ENCODE assay signal across 7 mouse cellular contexts in the genomic region with DNA sequence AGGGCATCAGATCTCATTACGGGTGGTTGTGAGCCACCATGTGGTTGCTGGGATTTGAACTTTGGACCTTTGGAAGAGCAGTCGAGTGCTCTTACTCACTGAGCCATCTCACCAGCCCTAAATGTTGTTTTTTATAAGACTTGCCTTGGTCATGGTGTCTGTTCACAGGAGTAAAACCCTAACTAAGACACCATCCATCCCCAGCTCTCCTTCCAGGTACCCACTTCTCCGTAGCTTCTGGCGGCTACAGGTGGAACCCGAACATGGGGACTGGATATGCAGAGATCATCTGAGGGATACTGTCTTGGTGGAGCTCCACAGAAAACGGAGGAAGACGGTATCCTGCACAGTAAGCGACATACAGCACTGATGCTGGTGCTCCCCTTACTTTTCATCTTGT. TPM values are rescaled to one million over a fixed set of nuclear protein-coding genes. Genes with fewer than 3 reads are reported as not detected.
DNase-seq lines count a peak whose midpoint lies in the region; ATAC-seq and TF ChIP-seq lines count a peak whose summit lies in the region.
"Not testable (repeated sequence)": the region's sequence is repeated elsewhere in the genome, so short reads cannot be mapped to it uniquely, and the experiment has no call there.

A gene (plus strand): TSS at position 301 of the 400 bp plus-strand sequence.

- not testable (repeated sequence) for TF ChIP-seq CTCF in bone marrow macrophage, adult 2 months (IDR thresholded peaks at IDR 0.05; ENCODE audit: low read depth, low read length); lung, embryonic 14.5 days (IDR thresholded peaks at IDR 0.05; ENCODE audit: low read depth)

- not testable (repeated sequence) for H3K27me3 ChIP-seq in forebrain, embryonic 14.5 days (replicated peaks; ENCODE audit: control insufficient read depth, insufficient read depth, low read length); heart, embryonic 12.5 days (replicated peaks); lung, embryonic 14.5 days (ENCODE audit: insufficient read depth, low read length); neural tube, embryonic 12.5 days (replicated peaks)

- H3K9ac ChIP-seq in forebrain, embryonic 14.5 days (ENCODE audit: low read length); heart, embryonic 12.5 days; lung, embryonic 14.5 days; neural tube, embryonic 12.5 days: not testable (repeated sequence)

- H3K36me3 ChIP-seq in forebrain, embryonic 14.5 days (ENCODE audit: control insufficient read depth, insufficient read depth, low read length), result peaks cover 47% of the 10 kb centered on the region
- peaks cover 69% of the 10 kb centered on the region for H3K36me3 ChIP-seq in heart, embryonic 12.5 days
- peaks cover 55% of the 10 kb centered on the region for H3K36me3 ChIP-seq in lung, embryonic 14.5 days (ENCODE audit: insufficient read depth)
- H3K36me3 ChIP-seq in neural tube, embryonic 12.5 days, result peaks cover 50% of the 10 kb centered on the region

- not testable (repeated sequence) for H3K4me2 ChIP-seq in forebrain, embryonic 14.5 days (ENCODE audit: low read length); heart, embryonic 12.5 days; lung, embryonic 14.5 days; neural tube, embryonic 12.5 days (replicated peaks)

- TF ChIP-seq POLR2A in bone marrow macrophage, adult 2 months (IDR thresholded peaks at IDR 0.05; ENCODE audit: borderline replicate concordance, low read depth, low read length), result not testable (repeated sequence)

- not testable (repeated sequence) for H3K9me3 ChIP-seq in forebrain, embryonic 14.5 days (replicated peaks; ENCODE audit: control insufficient read depth, low read length); heart, embryonic 12.5 days (replicated peaks); lung, embryonic 14.5 days (ENCODE audit: low read depth, low read length); neural tube, embryonic 12.5 days

- not testable (repeated sequence) for H3K27ac ChIP-seq in bone marrow macrophage, adult 2 months (ENCODE audit: insufficient read depth, low read depth, low read length); forebrain, embryonic 14.5 days (ENCODE audit: low read depth, low read length); heart, embryonic 12.5 days (ENCODE audit: poor library complexity, severe bottlenecking); lung, embryonic 14.5 days (ENCODE audit: low read depth); neural tube, embryonic 12.5 days

- not testable (repeated sequence) for ATAC-seq in forebrain, embryonic 14.5 days; heart, embryonic 12.5 days (ENCODE audit: insufficient number of reproducible peaks, low FRiP score); inflammation-experienced regulatory T-cells, adult 6 months; lung, embryonic 14.5 days (ENCODE audit: insufficient read depth); neural tube, embryonic 12.5 days (ENCODE audit: low FRiP score, low read depth)

- not testable (repeated sequence) for H3K4me1 ChIP-seq in bone marrow macrophage, adult 2 months (ENCODE audit: control insufficient read depth, insufficient read depth, low read length); forebrain, embryonic 14.5 days (ENCODE audit: control insufficient read depth, insufficient read depth, low read length); heart, embryonic 12.5 days (replicated peaks); lung, embryonic 14.5 days (ENCODE audit: insufficient read depth); neural tube, embryonic 12.5 days

- WGBS in forebrain, embryonic 14.5 days, result 96% methylated on average over 8 of the region's 8 CpGs
- 96% methylated on average over 8 of the region's 8 CpGs for WGBS in heart, embryonic 12.5 days
- 95% methylated on average over 7 of the region's 8 CpGs for WGBS in lung, embryonic 14.5 days
- WGBS in neural tube, embryonic 12.5 days, result 97% methylated on average over 8 of the region's 8 CpGs

- DNase-seq in forebrain, embryonic 14.5 days (ENCODE audit: low spot score); left cerebral cortex, adult 8-10 months (ENCODE audit: low spot score in 2 of 2); lung, embryonic 14.5 days: not testable (repeated sequence)

- not testable (repeated sequence) for H3K4me3 ChIP-seq in bone marrow macrophage, adult 2 months (ENCODE audit: insufficient read depth, low read length); forebrain, embryonic 14.5 days (ENCODE audit: low read depth, low read length); heart, embryonic 12.5 days; lung, embryonic 14.5 days (ENCODE audit: low read depth, low read length); neural tube, embryonic 12.5 days

RNA-seq across cellular contexts. Expression of the gene that starts here (rescaled TPM):
- polyA plus RNA-seq in bone marrow macrophage, adult 2 months (2012; ENCODE audit: insufficient read depth, insufficient read length, missing spikeins), result 67.4 and 69.0 TPM in 2 replicates
- polyA plus RNA-seq in forebrain, embryonic 14.5 days (2014; fragmentation: Nextera tagmentation; extraction: Ambion mirVana), result 44.7 and 48.5 TPM in 2 replicates
- 33.8 and 35.2 TPM in 2 replicates for polyA plus RNA-seq in heart, embryonic 12.5 days (2016; fragmentation: Nextera tagmentation; extraction: Ambion mirVana)
- 100 to 1,000 TPM; 151 to 194 (median 184) TPM for polyA plus RNA-seq in inflammation-experienced regulatory T-cells, adult 6 months (2017; shearing (Covaris generic))
- 10 to 100 TPM; 29.6 to 35.2 (median 30.4) TPM for total RNA-seq in left cerebral cortex, adult 8-10 months (2022)
- polyA plus RNA-seq in lung, embryonic 14.5 days (2014; fragmentation: Nextera tagmentation; extraction: Ambion mirVana), result 44.3 TPM in 2 replicates
- polyA plus RNA-seq in neural tube, embryonic 12.5 days (2016; fragmentation: Nextera tagmentation; extraction: Ambion mirVana), result 56.1 and 63.5 TPM in 2 replicates
